Mouse (Mus musculus) monocyte, adult 2 months (primary cell): ENCODE results near the gene Sgca.

Experiments
- DNase-seq, 2 experiments: peaks; one replicate each; pipeline ENCODE4 v3.0.0; 2022; ENCODE audit warnings: low spot score in 2 of 2, low read depth in 1 of 2

Sgca gene

DNA sequence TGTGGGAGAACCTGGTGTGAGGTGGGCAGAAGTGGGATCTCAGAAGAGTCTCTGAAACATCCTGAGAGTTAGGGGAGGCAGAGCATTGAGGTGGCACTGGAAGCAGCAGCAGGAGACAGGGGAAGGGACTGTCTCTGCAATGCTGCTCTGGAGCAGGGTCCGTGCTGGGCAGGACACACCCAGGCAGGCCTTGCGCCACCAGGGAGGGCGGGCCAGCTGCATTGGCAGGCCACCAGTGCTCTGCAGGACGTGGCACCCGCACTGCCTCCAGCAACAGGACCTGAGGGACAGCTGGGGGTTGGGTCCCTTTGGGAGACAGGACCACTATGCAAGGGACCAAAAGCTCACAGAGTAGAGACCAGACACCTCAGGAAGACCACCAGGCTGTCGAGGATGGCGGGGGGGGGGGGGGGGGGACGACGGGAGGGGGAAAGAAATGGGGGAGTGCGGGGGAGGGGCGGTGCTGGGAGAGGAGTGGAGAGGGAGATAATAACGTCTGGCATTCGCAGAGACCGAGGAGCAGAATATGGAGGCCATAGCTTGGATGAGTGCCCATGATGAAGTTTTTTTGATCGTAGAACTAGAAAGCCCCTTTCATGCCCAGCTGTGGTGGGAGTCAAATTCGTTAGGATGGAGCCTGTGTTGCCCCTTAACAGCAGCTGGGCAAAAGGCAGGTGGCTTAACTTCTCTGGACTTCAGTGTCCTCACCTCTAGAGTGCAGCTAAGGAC is 60.3 kb downstream of the Sgca start:
- DNase-seq, result no peak

DNA sequence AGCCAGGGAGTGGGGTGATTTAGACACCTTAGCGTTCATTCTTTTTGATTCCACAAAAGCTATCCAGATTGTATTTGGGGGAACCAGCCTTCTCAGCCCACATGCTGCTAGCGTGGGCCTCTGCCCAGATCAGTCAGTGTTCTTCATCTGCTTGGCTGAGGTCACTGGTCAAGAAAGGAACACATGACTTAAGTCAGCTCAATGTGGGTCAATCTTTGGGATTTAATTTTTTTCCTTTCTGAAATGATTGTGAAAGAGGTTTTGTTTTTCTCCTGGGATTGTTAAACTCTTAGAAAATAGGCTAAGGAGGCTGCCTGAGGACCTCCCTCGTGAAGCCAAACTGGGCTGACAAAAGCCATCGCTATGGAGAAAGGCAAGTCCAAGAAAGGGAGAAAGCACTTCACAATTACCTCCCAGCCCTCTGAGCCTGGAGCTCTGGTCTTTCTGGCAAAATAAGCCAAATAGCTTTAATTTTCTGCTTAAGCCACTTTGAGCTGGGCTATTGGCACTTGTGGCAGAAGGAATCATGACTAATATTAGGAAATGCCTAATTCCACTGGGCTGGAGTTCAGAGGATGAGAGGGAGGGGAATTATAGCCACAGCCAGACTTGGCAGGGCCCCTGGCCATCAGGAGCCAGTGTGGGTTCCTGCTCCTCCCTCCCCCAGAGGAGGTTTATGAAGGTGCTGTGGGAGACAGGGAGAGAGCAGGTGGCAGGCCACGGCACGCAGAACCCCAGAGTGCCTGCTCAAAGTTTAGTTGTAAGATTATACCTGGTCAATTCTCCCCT is 62.6 kb downstream of the Sgca start:
- DNase-seq, result no peak
